Mouse (Mus musculus) E14TG2a.4 (cell line): ENCODE results near the gene Xylt1.

Experiments
- CTCF ChIP-seq: conservative IDR thresholded peaks from 2 replicates; pipeline ENCODE4 v1.5.1; 2014; ENCODE audit warnings: low read length
- NANOG ChIP-seq: IDR thresholded peaks from 2 replicates; pipeline ENCODE4 v1.6.1; 2014; ENCODE audit warnings: borderline replicate concordance, low read length, mixed read lengths
- POU5F1 ChIP-seq: IDR thresholded peaks from 2 replicates; pipeline ENCODE4 v1.6.1; 2014; ENCODE audit warnings: low read length, borderline replicate concordance

DNA sequence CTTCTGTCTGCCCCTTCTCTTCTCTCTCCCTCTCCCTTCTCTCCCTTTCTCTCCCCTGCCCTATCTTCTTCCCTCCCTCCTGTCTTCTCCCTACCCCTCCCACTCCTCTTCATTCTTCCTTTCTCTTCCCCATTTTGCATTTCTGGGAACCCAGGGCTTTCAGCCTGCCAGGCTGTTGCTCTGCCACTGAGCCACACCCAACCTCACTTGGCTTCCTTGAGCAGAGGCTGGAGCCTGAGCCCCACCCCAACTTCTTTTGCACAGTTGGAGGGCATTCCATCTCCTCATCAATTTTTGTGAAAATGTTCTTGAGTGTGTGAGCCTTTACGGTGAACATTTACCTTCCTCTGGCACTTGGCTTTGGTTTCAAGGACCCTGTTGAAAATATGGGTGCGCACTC, 31.1 kb downstream of the Xylt1 start:
- TF ChIP-seq CTCF (no peak), POU5F1 (no peak), NANOG (no peak)
